28 mouse cellular contexts compared by ENCODE assay signal in genomic region chr5:115099991-115100390, GRCm38 (mm10). TPM values are rescaled to one million over a fixed set of nuclear protein-coding genes. Genes with fewer than 3 reads are reported as not detected.
DNase-seq lines count a peak whose midpoint lies in the region; TF ChIP-seq lines count a peak whose summit lies in the region.
"Had no signal": no experiment of that assay in that cellular context is flagged by ENCODE, and none has a peak within 500 bp of the region (broad histone marks: within the 10 kb centered on the region; RNA-seq: fewer than 3 reads in every experiment).

No protein-coding gene starts in this region.

- TF ChIP-seq CTCF in gastrocnemius, adult 2 months (IDR thresholded peaks at IDR 0.05), result no peak
- no peak for TF ChIP-seq CTCF in layer of hippocampus, adult 2 months (conservative IDR thresholded peaks at IDR 0.05)

- peak overlapping the region; percentile 58 for H3K27ac ChIP-seq in gastrocnemius, adult 2 months
- peak overlapping the region; percentile 57; the same call in 1 of the 2 replicates for H3K27ac ChIP-seq in layer of hippocampus, adult 2 months
- H3K27ac ChIP-seq: embryonic facial prominence, embryonic 12.5 days; forebrain, embryonic 12.5 days; hindbrain, embryonic 13.5 days; liver, embryonic 13.5 days; midbrain, embryonic 15.5 days; neural tube, embryonic 13.5 days had no signal

- intact Hi-C loops in gastrocnemius, adult 2 months (cut with DNase I), result no loop called here

- H3K4me3 ChIP-seq in gastrocnemius, adult 2 months, result no peak overlapping the region
- no peak overlapping the region for H3K4me3 ChIP-seq in layer of hippocampus, adult 2 months
- H3K4me3 ChIP-seq: embryonic facial prominence, embryonic 12.5 days; erythroblast, embryonic 14.5 days; forebrain, embryonic 12.5 days; hindbrain, embryonic 13.5 days; liver, embryonic 13.5 days; midbrain, embryonic 15.5 days; neural tube, embryonic 13.5 days had no signal

- DNase-seq in gastrocnemius, adult 2 months, result no peak
- DNase-seq in gastrocnemius, adult 8-10 months (ENCODE audit: low spot score in 2 of 2), result no peak
- no peak for DNase-seq in layer of hippocampus, adult 2 months (ENCODE audit: low spot score in 2 of 2)
- no peak for DNase-seq in layer of hippocampus, adult 9-11 months
- peak; percentile 16 for DNase-seq in NIH3T3 (ENCODE audit: low read depth)
- peak; percentile 58 to 75 for DNase-seq in adrenal gland, postnatal 36 days
- DNase-seq in right cerebral cortex, postnatal 14 days, result no peak
- DNase-seq in ovary, postnatal 14 days (ENCODE audit: low spot score), result no peak
- DNase-seq: cerebellum, adult 2 months; cerebellum, postnatal 25 days; heart, postnatal 14 days; kidney, adult 8-10 months; kidney, postnatal 14 days; layer of hippocampus, postnatal 36 days; liver, embryonic 13.5 days; right cerebral cortex, adult 18-20 months; thymus, adult 18-20 months; thymus, postnatal 4 days had no signal

RNA-seq across cellular contexts. Expression of gene Gm10401, which starts 1.9 kb away (rescaled TPM):
- total RNA-seq in gastrocnemius, adult 2 months (2021), result not detected
- not detected for total RNA-seq in gastrocnemius, adult 8-10 months (2022)
- not detected for total RNA-seq in layer of hippocampus, adult 2 months (2021)
- total RNA-seq in adrenal gland, postnatal 36 days (2021), result not detected
- total RNA-seq: gastrocnemius, postnatal 4 days; heart, postnatal 14 days; layer of hippocampus, adult 18-20 months; layer of hippocampus, postnatal 36 days; left cerebral cortex, postnatal 10 days; megakaryocyte-erythroid progenitor cell, adult 5-6 weeks had no signal

RNA-seq across cellular contexts. Expression of gene Acads, which starts 19.2 kb away (rescaled TPM):
- 10 to 100 TPM; 49.9 to 81.7 TPM for total RNA-seq in gastrocnemius, adult 2 months (2021)
- 10 to 100 TPM; 66.4 to 76.7 (median 72.5) TPM for total RNA-seq in gastrocnemius, adult 8-10 months (2022)
- total RNA-seq in layer of hippocampus, adult 2 months (2021), result 1 to 10 TPM; 6.5 to 7.3 TPM
- 100 to 1,000 TPM; 156 to 220 TPM for total RNA-seq in adrenal gland, postnatal 36 days (2021)

RNA-seq across cellular contexts. Expression of gene Unc119b, which starts 34.8 kb away (rescaled TPM):
- 10 to 100 TPM; 11.8 to 15.7 TPM for total RNA-seq in gastrocnemius, adult 2 months (2021)
- total RNA-seq in gastrocnemius, adult 8-10 months (2022), result 10 to 100 TPM in 2 of 4 experiments, 1 to 10 TPM in 2; 8.6 to 11.7 (median 9.8) TPM
- 10 to 100 TPM; 25.9 to 28.0 TPM for total RNA-seq in layer of hippocampus, adult 2 months (2021)
- 10 to 100 TPM; 38.9 to 45.3 TPM for total RNA-seq in adrenal gland, postnatal 36 days (2021)

RNA-seq across cellular contexts. Expression of gene Mlec, which starts 58.0 kb away (rescaled TPM):
- 100 to 1,000 TPM; 138 to 200 TPM for total RNA-seq in gastrocnemius, adult 2 months (2021)
- total RNA-seq in gastrocnemius, adult 8-10 months (2022), result 100 to 1,000 TPM; 140 to 220 (median 197) TPM
- total RNA-seq in layer of hippocampus, adult 2 months (2021), result 10 to 100 TPM; 75.7 to 84.7 TPM
- 100 to 1,000 TPM; 184 to 197 TPM for total RNA-seq in adrenal gland, postnatal 36 days (2021)

Comparison
In these comparisons a context has a peak if more than half of its experiments do, and no peak if none do; other contexts are left out.
1. DNase-seq: peak in NIH3T3 (single experiment) and adrenal gland, postnatal 36 days (2 of 2); none in gastrocnemius, adult 2 months (single experiment), gastrocnemius, adult 8-10 months (0 of 2), layer of hippocampus, adult 2 months (0 of 2), layer of hippocampus, adult 9-11 months (single experiment), right cerebral cortex, postnatal 14 days (single experiment) and ovary, postnatal 14 days (single experiment).
2. RNA of gene Acads, which starts 19.2 kb away (total RNA-seq): 156 to 220 TPM in adrenal gland, postnatal 36 days, 49.9 to 81.7 TPM in gastrocnemius, adult 2 months and 66.4 to 76.7 TPM in gastrocnemius, adult 8-10 months; 6.5 to 7.3 TPM in layer of hippocampus, adult 2 months; every median in the first group is over 4 times any median in the second.